Mouse (Mus musculus): ENCODE measurements around the gene Itga2b.

DNA sequence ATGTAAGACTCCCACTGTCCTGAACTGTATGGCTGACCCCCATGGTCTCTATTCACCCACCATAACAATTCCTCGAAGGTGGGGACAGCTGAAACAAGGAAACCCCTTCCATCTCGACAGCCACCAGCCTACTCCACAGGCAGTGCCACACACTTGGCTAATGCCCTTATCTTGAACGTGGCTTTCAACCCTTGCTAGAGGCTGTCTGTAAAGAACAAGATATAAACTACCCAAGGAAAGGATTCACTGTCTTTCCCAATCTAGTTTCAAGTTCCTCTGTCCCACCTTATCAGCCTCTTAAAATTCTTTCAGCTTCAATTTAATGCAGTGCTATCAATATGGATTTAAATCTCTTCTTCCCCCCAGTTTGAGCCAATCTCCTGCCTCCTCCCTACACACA lies 40.4 kb downstream of the Itga2b start:
- TF ChIP-seq GATA1 (IDR thresholded peaks at IDR 0.05; ENCODE audit: borderline replicate concordance, low read length), result no peak
- no peak for TF ChIP-seq CTCF (IDR thresholded peaks at IDR 0.05; ENCODE audit: low read depth, low read length)
